Mouse (Mus musculus): ENCODE results near the gene 1110017D15Rik.

The 1110017D15Rik gene

GRCm38 (mm10) chr4:41513309-41513708 lies 3.8 kb downstream of the 1110017D15Rik start:
- no peak for DNase-seq (ENCODE audit: low spot score)

- DNase-seq (ENCODE audit: low spot score): no peak
Measured at GRCm38 (mm10) chr4:41507998-41508397, 9.1 kb downstream of the 1110017D15Rik start.

DNA sequence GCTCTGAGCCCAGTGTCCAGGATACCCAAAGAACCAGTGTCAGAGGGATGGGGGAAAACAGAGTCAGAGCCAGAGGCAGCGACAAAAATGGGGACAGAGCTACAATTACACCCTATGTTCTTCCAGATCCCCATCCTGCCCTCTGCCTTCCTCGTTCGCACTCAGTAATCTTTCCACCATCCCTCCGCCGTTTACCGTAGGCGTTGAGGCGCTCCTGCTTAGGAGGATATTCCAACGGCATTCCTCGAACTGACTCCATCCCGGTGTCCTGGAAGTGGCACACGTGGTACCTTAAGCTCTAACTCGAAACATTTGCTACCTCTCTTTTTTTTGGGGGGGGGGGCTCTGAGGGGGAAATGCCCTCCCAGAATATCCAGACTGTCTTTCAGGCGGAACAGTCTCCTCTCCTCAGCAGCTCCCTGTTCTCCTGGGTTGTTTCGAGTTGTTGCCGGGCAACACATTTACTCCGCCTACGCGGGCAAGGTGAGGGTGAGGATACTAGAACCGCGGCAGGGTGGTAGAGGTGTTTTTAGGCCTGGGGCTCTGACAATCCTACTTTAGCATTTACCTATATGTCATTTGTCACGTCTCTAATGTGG lies 9.7 kb downstream of the 1110017D15Rik start:
- peak; percentile 64 for DNase-seq (ENCODE audit: low spot score)

GRCm38 (mm10) chr4:41506906-41507305 lies 10.2 kb downstream of the 1110017D15Rik start:
- DNase-seq (ENCODE audit: low spot score): peak; percentile 93

GRCm38 (mm10) chr4:41506156-41506555 lies 11.0 kb downstream of the 1110017D15Rik start:
- DNase-seq (ENCODE audit: low spot score): peak; percentile 73

DNA sequence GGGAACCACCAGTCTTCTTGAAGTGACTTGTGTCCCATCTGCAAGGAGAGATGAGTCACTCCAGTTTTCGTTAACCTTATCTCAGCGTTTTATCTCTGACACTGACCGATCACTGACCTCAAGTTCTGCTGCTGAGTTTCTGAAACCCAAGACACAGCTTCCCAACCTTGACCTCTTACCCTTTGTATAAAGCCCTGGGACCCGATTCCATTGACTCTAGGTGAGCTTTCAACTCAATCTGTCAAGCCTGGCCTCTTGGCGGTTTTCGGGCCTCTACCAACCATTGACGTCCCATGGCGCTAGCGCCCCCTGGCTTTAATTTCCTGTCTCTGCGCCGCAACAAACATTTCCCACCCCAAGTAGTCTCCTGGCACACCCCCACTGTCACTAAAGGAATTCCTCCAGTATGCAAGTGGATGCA lies 12.0 kb downstream of the 1110017D15Rik start:
- DNase-seq (ENCODE audit: low spot score): no peak

GRCm38 (mm10) chr4:41504325-41504724 lies 12.8 kb downstream of the 1110017D15Rik start:
- DNase-seq (ENCODE audit: low spot score): no peak

DNA sequence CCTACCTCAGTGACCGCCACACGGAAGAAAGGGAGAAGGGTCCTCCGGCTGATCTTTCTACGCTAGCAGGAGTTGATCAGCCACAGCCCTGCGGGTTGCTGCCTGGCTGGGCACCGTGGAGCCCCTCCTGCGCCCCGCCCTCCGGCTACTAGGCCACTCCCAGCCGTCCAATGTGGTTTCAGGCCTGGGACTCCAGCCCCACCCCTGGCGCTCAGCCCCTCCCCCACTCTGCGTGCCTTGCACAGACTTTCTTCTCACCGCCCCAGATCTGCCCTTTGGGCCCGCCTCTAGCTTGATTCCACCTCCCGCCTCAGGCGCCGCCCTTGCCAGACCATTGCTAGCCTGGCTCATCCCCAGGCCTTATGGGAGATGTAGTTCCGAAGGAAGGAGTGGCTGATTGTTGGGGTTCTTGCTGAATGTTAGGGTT lies 14.1 kb downstream of the 1110017D15Rik start, which contains the start of gene AI464131:
AI464131 (minus strand) TSS at position 91 of the 427 bp plus-strand sequence.
- DNase-seq (ENCODE audit: low spot score): peak; percentile 99

DNA sequence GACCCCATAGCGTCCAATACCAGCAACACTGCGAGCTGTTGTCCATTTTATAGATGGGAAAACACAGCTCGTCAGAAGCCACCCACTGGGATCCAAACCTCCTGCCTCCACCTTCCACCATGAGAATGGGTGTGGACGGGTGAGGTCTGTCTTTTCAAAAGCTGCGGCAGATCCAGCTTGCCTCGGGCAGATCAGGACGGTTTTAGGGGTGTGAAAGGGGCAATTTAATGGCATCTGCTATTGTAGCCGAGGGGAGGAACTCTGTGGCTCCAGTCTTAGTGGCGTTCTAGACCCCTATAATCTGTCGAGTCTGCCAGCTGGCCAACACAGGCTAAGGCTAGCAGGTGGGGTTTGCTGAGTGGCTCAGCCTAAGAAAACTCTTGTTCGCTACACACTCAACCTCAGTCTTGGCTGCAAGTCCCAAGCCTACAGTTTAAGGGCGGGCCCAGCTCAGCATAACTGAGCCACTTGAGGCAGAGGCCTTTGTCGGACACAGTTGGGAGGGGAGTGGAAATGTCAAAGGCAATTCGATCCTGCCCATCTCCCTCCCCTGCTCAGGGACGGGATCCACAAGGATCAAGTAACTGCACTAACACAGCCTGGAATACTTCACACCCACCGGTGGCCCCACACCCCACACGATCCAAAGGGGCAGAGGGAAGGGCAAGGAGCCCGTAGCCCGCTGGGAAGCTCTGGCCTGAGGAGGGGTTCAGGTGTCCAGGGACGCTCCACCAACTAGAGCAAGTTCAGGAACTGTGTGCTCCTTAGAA lies 14.8 kb downstream of the 1110017D15Rik start:
- peak; percentile 54 for DNase-seq (ENCODE audit: low spot score)

GRCm38 (mm10) chr4:41500787-41501186 lies 16.3 kb downstream of the 1110017D15Rik start:
- DNase-seq (ENCODE audit: low spot score): no peak

DNA sequence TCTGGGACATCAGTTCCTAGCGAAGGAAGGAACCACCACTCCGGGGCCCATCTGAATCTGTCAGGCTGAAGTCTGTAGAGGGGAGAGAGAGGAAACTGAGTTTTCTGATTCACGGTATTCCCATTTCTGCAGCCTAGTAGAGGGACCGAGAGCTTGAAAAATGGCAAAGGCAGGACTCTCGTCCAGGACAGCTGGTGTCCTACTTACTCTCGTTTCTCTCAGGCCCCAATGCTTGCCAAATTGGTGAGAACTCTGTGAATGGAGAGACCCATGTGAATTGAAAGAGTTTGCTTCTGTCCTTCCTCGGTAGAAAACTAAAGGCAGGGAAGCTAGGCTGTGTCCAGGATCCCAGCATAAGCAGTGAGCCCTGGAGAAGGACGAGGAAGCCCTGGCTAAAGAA lies 17.5 kb downstream of the 1110017D15Rik start:
- DNase-seq (ENCODE audit: low spot score): no peak

DNA sequence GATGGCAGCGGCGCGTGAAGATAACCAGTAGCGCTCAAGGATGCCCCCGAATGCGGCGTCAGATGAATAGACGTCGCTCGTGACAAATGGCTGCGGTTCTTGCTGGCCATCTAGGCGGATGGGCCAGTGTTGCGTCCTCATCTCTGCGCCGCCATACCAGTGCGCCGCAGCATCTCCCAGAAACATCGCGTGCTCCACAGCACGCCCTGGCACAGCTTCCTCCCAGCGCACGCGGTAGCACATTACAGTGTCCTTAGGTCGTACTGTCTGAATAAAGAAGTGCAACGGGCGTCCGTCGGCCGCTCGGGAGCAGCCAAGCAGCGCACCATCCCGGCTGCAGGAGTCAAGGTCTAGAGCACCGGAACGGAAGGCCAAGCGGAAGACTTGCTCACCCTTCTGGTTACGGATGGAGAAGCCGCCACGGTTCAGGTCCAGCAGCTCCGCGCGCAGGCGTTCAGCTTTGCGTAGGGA lies 18.2 kb downstream of the 1110017D15Rik start:
- peak; percentile 56 for DNase-seq (ENCODE audit: low spot score)

GRCm38 (mm10) chr4:41497995-41498845 lies 18.9 kb downstream of the 1110017D15Rik start:
- peak; percentile 21 for DNase-seq (ENCODE audit: low spot score)

GRCm38 (mm10) chr4:41497579-41497978 lies 19.6 kb downstream of the 1110017D15Rik start:
- peak; percentile 74 for DNase-seq (ENCODE audit: low spot score)

- DNase-seq (ENCODE audit: low spot score): no peak
Measured at GRCm38 (mm10) chr4:41497046-41497445, 20.1 kb downstream of the 1110017D15Rik start.

GRCm38 (mm10) chr4:41495850-41496249 lies 21.3 kb downstream of the 1110017D15Rik start:
- no peak for DNase-seq (ENCODE audit: low spot score)

DNA sequence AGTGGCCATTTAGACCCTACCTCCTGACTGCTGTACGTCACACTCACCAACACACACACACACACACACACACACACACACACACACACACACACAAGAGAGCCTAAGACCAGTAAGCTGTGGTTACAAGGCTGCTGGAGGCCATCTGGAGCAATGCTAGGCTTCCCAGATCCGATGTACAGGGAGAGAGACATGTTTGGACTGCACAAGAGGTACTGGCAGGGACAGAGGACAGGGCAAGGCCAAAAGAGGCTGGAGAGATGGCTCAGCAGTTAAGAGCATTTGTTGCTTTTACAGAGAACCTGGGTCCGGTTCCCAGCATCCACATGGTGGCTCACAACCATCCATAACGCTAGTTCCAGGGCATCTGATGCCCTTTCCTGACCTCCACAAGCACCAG lies 22.1 kb downstream of the 1110017D15Rik start:
- DNase-seq (ENCODE audit: low spot score): no peak

GRCm38 (mm10) chr4:41494378-41494777 lies 22.8 kb downstream of the 1110017D15Rik start:
- DNase-seq (ENCODE audit: low spot score): no peak

DNA sequence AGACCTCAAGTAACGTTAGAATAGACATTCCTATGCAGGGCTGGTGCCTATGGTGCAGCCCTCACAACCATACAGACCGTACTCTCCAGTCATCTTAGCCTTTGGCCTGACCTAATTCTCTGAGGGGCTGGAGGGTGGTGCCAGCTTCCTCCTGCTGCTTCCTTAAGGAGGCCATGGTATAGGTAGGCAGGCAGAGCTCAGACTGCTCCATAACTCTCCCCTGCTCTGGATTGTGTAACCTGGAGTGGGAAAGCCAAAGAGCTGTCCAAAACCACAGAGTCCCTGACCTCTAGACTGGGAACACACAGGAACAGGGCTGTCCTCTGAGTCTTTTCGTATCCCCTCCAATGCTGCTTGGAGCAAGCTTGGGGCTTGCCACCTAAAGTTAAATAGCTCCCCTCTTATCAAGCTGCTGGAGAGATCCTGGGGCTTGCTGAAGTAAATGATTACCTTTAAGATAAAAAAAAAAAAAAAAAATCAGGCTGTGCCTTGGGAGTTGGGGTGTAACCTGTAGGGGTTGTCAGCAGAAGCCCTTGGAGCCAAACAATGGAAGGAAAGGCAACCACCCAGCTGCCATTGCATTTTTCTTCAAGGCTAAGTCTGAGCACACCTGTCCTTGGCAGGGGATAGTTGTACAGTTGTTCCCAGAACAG lies 23.5 kb downstream of the 1110017D15Rik start:
- no peak for DNase-seq (ENCODE audit: low spot score)

- no peak for DNase-seq (ENCODE audit: low spot score)
Measured at GRCm38 (mm10) chr4:41492951-41493350, 24.2 kb downstream of the 1110017D15Rik start.

DNA sequence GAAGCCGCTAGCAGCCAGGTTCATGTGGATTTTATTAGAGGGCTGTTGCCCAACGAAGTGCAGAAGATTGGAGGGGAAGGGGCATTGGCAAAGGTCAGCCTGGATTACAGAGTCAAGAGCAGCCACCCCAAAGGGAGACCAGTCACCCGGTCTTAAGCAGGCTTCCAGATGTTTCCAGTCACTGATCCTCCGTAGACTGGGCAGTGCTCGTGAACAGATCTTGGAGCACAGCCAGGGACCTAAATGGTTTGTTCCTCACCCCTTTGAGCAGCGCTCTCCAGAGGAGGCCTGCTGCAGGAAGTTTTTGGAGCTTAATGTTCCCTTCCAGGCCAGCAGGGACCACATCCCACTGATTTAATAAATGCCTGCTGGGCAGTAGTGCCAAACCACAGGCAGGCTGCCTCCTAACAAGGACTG lies 35.5 kb downstream of the 1110017D15Rik start:
- peak; percentile 50 for DNase-seq (ENCODE audit: low spot score)

DNA sequence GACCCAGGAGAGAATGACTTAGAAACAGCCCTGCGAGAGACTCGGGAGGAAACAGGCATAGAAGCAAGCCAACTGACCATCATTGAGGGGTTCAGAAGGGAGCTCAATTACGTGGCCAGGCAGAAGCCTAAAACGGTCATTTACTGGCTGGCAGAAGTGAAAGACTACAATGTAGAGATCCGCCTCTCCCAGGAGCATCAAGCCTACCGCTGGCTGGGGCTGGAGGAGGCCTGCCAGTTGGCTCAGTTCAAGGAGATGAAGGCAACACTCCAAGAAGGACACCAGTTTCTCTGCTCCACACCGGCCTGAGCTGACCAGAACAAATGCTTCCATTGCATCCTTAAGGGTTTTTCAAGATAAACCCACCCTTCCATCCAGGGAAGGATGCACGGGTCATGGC lies 36.9 kb downstream of the 1110017D15Rik start:
- DNase-seq (ENCODE audit: low spot score): no peak

Data from embryo, embryonic 10.5 days (tissue).